Mouse (Mus musculus) embryonic fibroblast, embryonic 13.5 days (primary cell): ENCODE measurements around the gene Dmbx1.

Source experiments
- CTCF ChIP-seq: IDR thresholded peaks from 2 replicates; pipeline ENCODE4 v1.5.1; 2011; ENCODE audit warnings: mild to moderate bottlenecking, control low read depth, low read length, moderate library complexity, borderline replicate concordance; ENCODE audit not compliant: insufficient read depth
- POLR2A ChIP-seq: IDR thresholded peaks from 2 replicates; pipeline ENCODE4 v1.6.1; 2011; ENCODE audit warnings: low read depth, mild to moderate bottlenecking, control low read depth, low read length, moderate library complexity

DNA sequence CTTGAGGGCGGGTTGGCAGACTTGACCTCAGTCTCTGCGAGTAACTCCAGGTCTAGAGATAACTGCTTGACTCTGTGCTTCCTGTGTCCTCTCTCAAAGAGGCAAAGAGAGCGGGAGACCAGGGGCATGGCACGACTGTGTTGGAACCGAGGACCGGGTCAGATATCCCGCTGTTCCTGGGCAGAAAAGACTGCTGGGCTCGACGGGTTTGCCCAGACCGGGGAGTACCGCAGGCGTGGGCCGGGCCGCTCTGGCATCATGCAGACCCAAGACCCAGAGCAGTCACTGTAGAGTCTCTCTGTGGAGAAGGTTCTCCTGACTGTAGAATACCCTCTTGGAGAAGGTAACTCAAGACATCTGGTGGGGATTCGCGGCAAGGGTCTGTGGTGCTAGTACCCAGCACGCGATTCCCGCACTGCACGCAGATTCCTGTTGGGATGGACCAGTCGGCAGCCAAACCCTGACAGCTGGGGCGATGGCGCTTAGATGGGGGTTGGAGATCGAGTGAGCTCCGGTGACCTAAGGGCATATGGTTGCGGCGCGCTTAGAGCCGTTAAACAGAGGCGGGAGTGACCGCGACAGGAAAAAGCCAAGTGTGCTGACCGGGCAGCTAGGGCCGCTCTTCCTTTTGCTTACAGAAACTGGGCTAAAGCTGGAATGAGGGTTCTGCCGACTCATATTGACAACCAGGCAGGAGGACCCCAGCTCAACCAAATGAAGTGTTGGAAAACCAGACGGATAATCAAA, 3.7 kb downstream of the Dmbx1 start:
- TF ChIP-seq CTCF (no peak), POLR2A (no peak)
